18 mouse cellular contexts compared by ENCODE assay signal in the genomic region with DNA sequence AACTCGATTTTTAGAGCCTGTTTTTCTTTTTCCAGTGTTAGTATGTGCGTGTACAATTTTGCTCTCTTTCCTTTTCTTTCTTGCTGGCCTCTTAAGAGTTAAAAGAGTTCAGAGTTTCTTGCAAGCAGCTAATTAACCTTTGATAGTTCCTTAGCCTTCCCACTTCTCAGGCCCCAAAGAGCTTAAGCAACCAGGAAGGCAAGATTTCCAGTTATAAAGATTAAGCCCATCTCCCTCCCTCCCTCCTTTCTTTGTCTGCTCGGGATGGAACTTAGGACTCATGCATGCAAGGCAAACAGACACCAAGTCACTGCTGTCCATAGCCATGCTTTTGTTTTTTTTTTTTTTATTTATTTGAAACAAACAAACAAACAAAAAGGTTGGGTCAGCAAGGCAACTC. TPM values are rescaled to one million over a fixed set of nuclear protein-coding genes. Genes with fewer than 3 reads are reported as not detected.
DNase-seq lines count a peak whose midpoint lies in the region; ATAC-seq and TF ChIP-seq lines count a peak whose summit lies in the region.
"Had no signal": no experiment of that assay in that cellular context is flagged by ENCODE, and none has a peak within 500 bp of the region (broad histone marks: within the 10 kb centered on the region; RNA-seq: fewer than 3 reads in every experiment).

No protein-coding gene starts in this region.

- H3K4me3 ChIP-seq in intestine, embryonic 15.5 days (replicated peaks) = no peak overlapping the region
- no peak overlapping the region for H3K4me3 ChIP-seq in intestine, embryonic 16.5 days (ENCODE audit: low read length)
- no peak overlapping the region for H3K4me3 ChIP-seq in small intestine, adult 2 months (ENCODE audit: low read depth, low read length)
- H3K4me3 ChIP-seq: embryonic facial prominence, embryonic 10.5 days; embryonic facial prominence, embryonic 12.5 days; forebrain, embryonic 13.5 days; forebrain, embryonic 15.5 days had no signal

- 0 out of 2 replicates have a peak, but pooled peaks cover 8% of the 10 kb centered on the region for H3K4me1 ChIP-seq in intestine, embryonic 15.5 days (replicated peaks)
- H3K4me1 ChIP-seq in intestine, embryonic 16.5 days (ENCODE audit: control insufficient read depth, insufficient read depth, low read length) = 0 out of 2 replicates have a peak, but pooled peaks cover 4% of the 10 kb centered on the region
- H3K4me1 ChIP-seq in small intestine, adult 2 months (ENCODE audit: control insufficient read depth, insufficient read depth, insufficient read length, low read length) = peaks cover 26% of the 10 kb centered on the region
- H3K4me1 ChIP-seq: forebrain, embryonic 13.5 days; forebrain, embryonic 15.5 days had no signal

- H3K27ac ChIP-seq in intestine, embryonic 15.5 days = no peak overlapping the region
- H3K27ac ChIP-seq in intestine, embryonic 16.5 days (ENCODE audit: low read length) = peak overlapping the region; percentile 50; the same call in 1 of the 2 replicates
- peak overlapping the region; percentile 24; the same call in 1 of the 2 replicates for H3K27ac ChIP-seq in small intestine, adult 2 months (ENCODE audit: insufficient read depth, low read depth, low read length)
- H3K27ac ChIP-seq: embryonic facial prominence, embryonic 10.5 days; embryonic facial prominence, embryonic 12.5 days; forebrain, embryonic 13.5 days; forebrain, embryonic 15.5 days had no signal

- no peaks in the 10 kb centered on the region for H3K36me3 ChIP-seq in intestine, embryonic 15.5 days
- H3K36me3 ChIP-seq in intestine, embryonic 16.5 days (ENCODE audit: control insufficient read depth, insufficient read depth, low read length) = no peaks in the 10 kb centered on the region
- peaks cover 29% of the 10 kb centered on the region for H3K36me3 ChIP-seq in small intestine, adult 2 months (ENCODE audit: control insufficient read depth, insufficient read depth, low read length)
- H3K36me3 ChIP-seq: embryonic facial prominence, embryonic 10.5 days; embryonic facial prominence, embryonic 12.5 days had no signal

- H3K27me3 ChIP-seq in intestine, embryonic 15.5 days (replicated peaks) = no peaks in the 10 kb centered on the region
- no peaks in the 10 kb centered on the region for H3K27me3 ChIP-seq in intestine, embryonic 16.5 days (replicated peaks; ENCODE audit: control insufficient read depth, insufficient read depth, low read length)
- H3K27me3 ChIP-seq in small intestine, adult 2 months (ENCODE audit: control insufficient read depth, insufficient read depth, low read length) = no peaks in the 10 kb centered on the region
- H3K27me3 ChIP-seq: embryonic facial prominence, embryonic 12.5 days; forebrain, embryonic 13.5 days; forebrain, embryonic 15.5 days had no signal

- H3K9ac ChIP-seq in intestine, embryonic 15.5 days = no peak overlapping the region
- H3K9ac ChIP-seq in intestine, embryonic 16.5 days (ENCODE audit: low read depth, low read length) = no peak overlapping the region
- H3K9ac ChIP-seq: embryonic facial prominence, embryonic 12.5 days; forebrain, embryonic 13.5 days; forebrain, embryonic 15.5 days; forebrain, postnatal 0 days had no signal

- 63% methylated on average over 3 of the region's 3 CpGs for WGBS in intestine, embryonic 15.5 days
- 60% methylated on average over 3 of the region's 3 CpGs for WGBS in intestine, embryonic 16.5 days
- 29% methylated on average over 3 of the region's 3 CpGs for WGBS in small intestine, adult 2 months

- no peak for TF ChIP-seq POLR2A in small intestine, adult 2 months (IDR thresholded peaks at IDR 0.05; ENCODE audit: low read depth, low read length)

- peak; percentile 68 for ATAC-seq in intestine, embryonic 15.5 days
- peak; percentile 67 for ATAC-seq in intestine, embryonic 16.5 days
- ATAC-seq: forebrain, embryonic 13.5 days; forebrain, embryonic 15.5 days; forebrain, postnatal 0 days had no signal

- DNase-seq in adrenal gland, postnatal 4 days (ENCODE audit: low spot score in 2 of 2) = no peak
- no peak for DNase-seq in right cerebral cortex, postnatal 4 days
- DNase-seq: adrenal gland, adult 2 months; adrenal gland, postnatal 10 days; adrenal gland, postnatal 25 days; cerebellum, adult 11-12 months; cerebellum, adult 2 months; cerebellum, adult 9-10 months; cerebellum, postnatal 10 days; cerebellum, postnatal 25 days; forebrain, postnatal 0 days had no signal

- no peak overlapping the region for H3K4me2 ChIP-seq in intestine, embryonic 15.5 days (replicated peaks)
- H3K4me2 ChIP-seq in intestine, embryonic 16.5 days (ENCODE audit: low read depth, low read length) = no peak overlapping the region
- H3K4me2 ChIP-seq: embryonic facial prominence, embryonic 12.5 days; forebrain, embryonic 13.5 days; forebrain, embryonic 15.5 days had no signal

- no peaks in the 10 kb centered on the region for H3K9me3 ChIP-seq in intestine, embryonic 15.5 days
- no peaks in the 10 kb centered on the region for H3K9me3 ChIP-seq in intestine, embryonic 16.5 days (ENCODE audit: control insufficient read depth, low read length)
- H3K9me3 ChIP-seq: embryonic facial prominence, embryonic 10.5 days; embryonic facial prominence, embryonic 12.5 days; forebrain, embryonic 13.5 days; forebrain, embryonic 15.5 days had no signal

- TF ChIP-seq CTCF in small intestine, adult 2 months (IDR thresholded peaks at IDR 0.05; ENCODE audit: extremely low read depth, insufficient read length, insufficient replicate concordance, low read depth, low read length) = no peak

RNA-seq across cellular contexts. Expression of a gene that starts 10.1 kb away (rescaled TPM):
- 6.4 and 7.7 TPM in 2 replicates for polyA plus RNA-seq in intestine, embryonic 15.5 days (2015; fragmentation: Nextera tagmentation; extraction: Ambion mirVana)
- 9.7 and 11.4 TPM in 2 replicates for polyA plus RNA-seq in intestine, embryonic 16.5 days (2015; fragmentation: Nextera tagmentation; extraction: Ambion mirVana)
- 1.3 and 21.0 TPM in 2 replicates for polyA plus RNA-seq in small intestine, adult 2 months (2012; rRNA removed)
- 1 to 10 TPM; 8.7 to 9.5 TPM for total RNA-seq in adrenal gland, postnatal 4 days (2021)

RNA-seq across cellular contexts. Expression of a gene that starts 21.1 kb away (rescaled TPM):
- polyA plus RNA-seq in intestine, embryonic 15.5 days (2015; fragmentation: Nextera tagmentation; extraction: Ambion mirVana) = 265 and 272 TPM in 2 replicates
- 369 and 438 TPM in 2 replicates for polyA plus RNA-seq in intestine, embryonic 16.5 days (2015; fragmentation: Nextera tagmentation; extraction: Ambion mirVana)
- 118 and 314 TPM in 2 replicates for polyA plus RNA-seq in small intestine, adult 2 months (2012; rRNA removed)
- 100 to 1,000 TPM; 379 to 452 TPM for total RNA-seq in adrenal gland, postnatal 4 days (2021)
